In the genomic region with DNA sequence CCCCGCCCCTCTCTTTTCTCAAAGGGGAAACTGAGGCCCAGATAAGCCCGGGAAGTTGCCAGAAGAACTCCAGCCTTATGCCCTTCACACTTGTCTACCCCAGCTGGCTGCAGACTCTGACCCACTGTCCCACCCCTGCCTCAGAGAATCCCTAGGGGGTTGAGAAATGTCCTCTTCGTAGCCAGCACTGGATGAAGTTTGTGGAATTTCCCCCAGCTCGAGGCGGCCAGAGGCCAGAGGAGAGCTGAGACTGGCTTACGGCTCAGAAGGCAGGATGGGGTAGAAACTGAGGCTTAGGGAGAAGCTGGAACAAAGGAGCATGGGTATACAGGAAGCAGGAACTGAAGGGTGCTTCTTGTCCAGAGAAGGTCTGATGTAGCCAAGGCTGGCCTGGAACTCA, we compare ENCODE assay signal across 14 mouse cellular contexts. TPM values are rescaled to one million over a fixed set of nuclear protein-coding genes. Genes with fewer than 3 reads are reported as not detected.
DNase-seq lines count a peak whose midpoint lies in the region; ATAC-seq and TF ChIP-seq lines count a peak whose summit lies in the region.
"Had no signal": no experiment of that assay in that cellular context is flagged by ENCODE, and none has a peak within 500 bp of the region (broad histone marks: within the 10 kb centered on the region; RNA-seq: fewer than 3 reads in every experiment).

No protein-coding gene starts in this region.

- no peak overlapping the region for H3K4me3 ChIP-seq in hindbrain, embryonic 10.5 days
- no peak overlapping the region for H3K4me3 ChIP-seq in hindbrain, postnatal 0 days (ENCODE audit: low read length)
- H3K4me3 ChIP-seq in forebrain, embryonic 16.5 days (replicated peaks; ENCODE audit: low read length) = no peak overlapping the region
- H3K4me3 ChIP-seq: erythroblast, embryonic 14.5 days; heart, embryonic 13.5 days; intestine, embryonic 15.5 days; liver, embryonic 13.5 days had no signal

- H3K27me3 ChIP-seq in hindbrain, embryonic 10.5 days (ENCODE audit: insufficient read depth, poor library complexity, severe bottlenecking) = no peaks in the 10 kb centered on the region
- H3K27me3 ChIP-seq in hindbrain, postnatal 0 days (ENCODE audit: insufficient read depth, low read length) = no peaks in the 10 kb centered on the region
- no peaks in the 10 kb centered on the region for H3K27me3 ChIP-seq in forebrain, embryonic 16.5 days (replicated peaks; ENCODE audit: control insufficient read depth, insufficient read depth, low read length)
- H3K27me3 ChIP-seq: heart, embryonic 13.5 days; intestine, embryonic 15.5 days; liver, embryonic 13.5 days had no signal

- H3K4me1 ChIP-seq in hindbrain, embryonic 10.5 days (replicated peaks) = peaks cover 41% of the 10 kb centered on the region
- no peaks in the 10 kb centered on the region for H3K4me1 ChIP-seq in hindbrain, postnatal 0 days (ENCODE audit: insufficient read depth, low read length)
- H3K4me1 ChIP-seq in forebrain, embryonic 16.5 days (replicated peaks; ENCODE audit: control insufficient read depth, insufficient read depth, low read length) = 0 out of 2 replicates have a peak, but pooled peaks cover 3% of the 10 kb centered on the region

- no peak for ATAC-seq in hindbrain, postnatal 0 days
- ATAC-seq in forebrain, embryonic 16.5 days = no peak
- ATAC-seq: intestine, embryonic 15.5 days had no signal

- H3K27ac ChIP-seq in hindbrain, embryonic 10.5 days = peak overlapping the region; percentile 46; the same call in 1 of the 2 replicates
- H3K27ac ChIP-seq in hindbrain, postnatal 0 days = no peak overlapping the region
- no peak overlapping the region for H3K27ac ChIP-seq in forebrain, embryonic 16.5 days (ENCODE audit: low read length)
- H3K27ac ChIP-seq: heart, embryonic 13.5 days; intestine, embryonic 15.5 days; liver, embryonic 13.5 days had no signal

- no peaks in the 10 kb centered on the region for H3K36me3 ChIP-seq in hindbrain, embryonic 10.5 days
- H3K36me3 ChIP-seq in hindbrain, postnatal 0 days (ENCODE audit: insufficient read depth, low read length) = no peaks in the 10 kb centered on the region
- no peaks in the 10 kb centered on the region for H3K36me3 ChIP-seq in forebrain, embryonic 16.5 days (ENCODE audit: control insufficient read depth, insufficient read depth)
- H3K36me3 ChIP-seq: heart, embryonic 13.5 days; intestine, embryonic 15.5 days; liver, embryonic 13.5 days had no signal

- H3K9ac ChIP-seq in hindbrain, postnatal 0 days (replicated peaks; ENCODE audit: low read length) = no peak overlapping the region
- H3K9ac ChIP-seq in forebrain, embryonic 16.5 days (replicated peaks; ENCODE audit: low read depth, low read length) = no peak overlapping the region
- H3K9ac ChIP-seq: heart, embryonic 13.5 days; intestine, embryonic 15.5 days; liver, embryonic 13.5 days had no signal

- WGBS in hindbrain, embryonic 10.5 days = 73% methylated on average over 6 of the region's 6 CpGs
- whole genome bisulfite sequencing in hindbrain, postnatal 0 days = 75% methylated on average over 6 of the region's 6 CpGs
- WGBS in forebrain, embryonic 16.5 days = 87% methylated on average over 6 of the region's 6 CpGs

- no peak for TF ChIP-seq CTCF in hindbrain, postnatal 0 days (IDR thresholded peaks at IDR 0.05; ENCODE audit: low read depth)

- no peaks in the 10 kb centered on the region for H3K9me3 ChIP-seq in hindbrain, embryonic 10.5 days
- H3K9me3 ChIP-seq in hindbrain, postnatal 0 days (ENCODE audit: low read length) = no peaks in the 10 kb centered on the region
- H3K9me3 ChIP-seq in forebrain, embryonic 16.5 days (ENCODE audit: control insufficient read depth, low read length) = no peaks in the 10 kb centered on the region
- H3K9me3 ChIP-seq: heart, embryonic 13.5 days; intestine, embryonic 15.5 days; liver, embryonic 13.5 days had no signal

- no peak for DNase-seq in hindbrain, embryonic 10.5 days (ENCODE audit: low spot score)
- DNase-seq in hindbrain, postnatal 0 days (ENCODE audit: low spot score) = no peak
- peak; percentile 81 for DNase-seq in heart, adult 8-10 months (ENCODE audit: low spot score)
- peak; percentile 49 for DNase-seq in kidney, adult 9 months
- peak; percentile 43 for DNase-seq in lung, postnatal 25 days (ENCODE audit: low spot score)
- DNase-seq in ovary, postnatal 36 days (ENCODE audit: low spot score) = no peak
- DNase-seq: liver, embryonic 13.5 days; retina, postnatal 1 day had no signal

- H3K4me2 ChIP-seq in hindbrain, postnatal 0 days (ENCODE audit: low read depth, low read length) = no peak overlapping the region
- H3K4me2 ChIP-seq in forebrain, embryonic 16.5 days (ENCODE audit: low read length) = no peak overlapping the region
- H3K4me2 ChIP-seq: heart, embryonic 13.5 days; intestine, embryonic 15.5 days; liver, embryonic 13.5 days had no signal

RNA-seq across cellular contexts. Expression of a gene that starts 7.7 kb away (rescaled TPM):
- polyA plus RNA-seq in hindbrain, embryonic 10.5 days (2016; fragmentation: Nextera tagmentation; extraction: Ambion mirVana) = not detected in 2 replicates
- total RNA-seq in hindbrain, postnatal 0 days (2014; rRNA removed) = not detected in 2 replicates
- 0.25 and 0.32 TPM in 2 replicates for polyA plus RNA-seq in hindbrain, postnatal 0 days (2015; fragmentation: Nextera tagmentation; extraction: Ambion mirVana)
- not detected for total RNA-seq in heart, adult 8-10 months (2022)
- polyA plus RNA-seq in forebrain, embryonic 16.5 days (2015; fragmentation: Nextera tagmentation; extraction: Ambion mirVana) = not detected in 2 replicates
- total RNA-seq: left cerebral cortex, adult 18-20 months had no signal
- polyA plus RNA-seq: heart, embryonic 13.5 days; neural tube, embryonic 11.5 days had no signal

RNA-seq across cellular contexts. Expression of a gene that starts 34.5 kb away (rescaled TPM):
- 40.9 and 51.2 TPM in 2 replicates for polyA plus RNA-seq in hindbrain, embryonic 10.5 days (2016; fragmentation: Nextera tagmentation; extraction: Ambion mirVana)
- 81.4 and 112 TPM in 2 replicates for total RNA-seq in hindbrain, postnatal 0 days (2014; rRNA removed)
- polyA plus RNA-seq in hindbrain, postnatal 0 days (2015; fragmentation: Nextera tagmentation; extraction: Ambion mirVana) = 29.7 and 35.1 TPM in 2 replicates
- 1 to 10 TPM; 6.0 to 8.3 (median 6.9) TPM for total RNA-seq in heart, adult 8-10 months (2022)
- 23.3 and 25.6 TPM in 2 replicates for polyA plus RNA-seq in forebrain, embryonic 16.5 days (2015; fragmentation: Nextera tagmentation; extraction: Ambion mirVana)

Comparison
In these comparisons a context has a peak if more than half of its experiments do, and no peak if none do; other contexts are left out.
1. DNase-seq: peak in heart, adult 8-10 months (single experiment), kidney, adult 9 months (single experiment) and lung, postnatal 25 days (single experiment); none in hindbrain, embryonic 10.5 days (single experiment), hindbrain, postnatal 0 days (single experiment) and ovary, postnatal 36 days (single experiment).